Mouse (Mus musculus): ENCODE data around the gene Mdm2. TPM values are rescaled to one million over a fixed set of nuclear protein-coding genes. Genes with fewer than 3 reads are reported as not detected.
A peak's percentile ranks its signal among the peaks of the same experiment; 100 is the strongest.

The Mdm2 gene
- total RNA-seq, 1 experiment from 2014 or later: 42.6 TPM

GRCm38 (mm10) chr10:117696827-117697560 is 13.6 kb downstream of the Mdm2 start:
- no peak for DNase-seq

- DNase-seq: no peak
Measured at GRCm38 (mm10) chr10:117696021-117696826, 14.3 kb downstream of the Mdm2 start.

- DNase-seq: no peak
Measured at GRCm38 (mm10) chr10:117695605-117696004, 15.0 kb downstream of the Mdm2 start.

GRCm38 (mm10) chr10:117695027-117695426 is 15.5 kb downstream of the Mdm2 start:
- DNase-seq: no peak

GRCm38 (mm10) chr10:117694255-117694953 is 16.2 kb downstream of the Mdm2 start:
- no peak for DNase-seq

DNA sequence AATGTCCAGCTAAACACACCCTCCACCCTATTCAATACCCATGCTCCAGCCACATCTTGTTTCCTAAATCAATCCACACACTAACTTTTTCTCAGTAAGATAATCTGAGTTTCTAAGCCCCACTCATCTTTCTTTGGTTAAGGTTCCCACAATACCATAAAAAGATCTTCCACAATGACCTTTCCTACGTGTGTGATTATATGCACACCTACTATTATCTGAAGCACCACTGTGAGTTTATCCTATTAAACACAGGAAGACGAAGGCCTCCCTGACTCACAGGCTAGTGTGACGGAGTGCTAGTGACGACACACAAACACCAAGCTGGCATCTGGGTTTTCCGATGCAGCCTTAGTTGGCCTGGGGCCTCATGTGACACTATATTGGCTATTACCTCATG is 17.6 kb downstream of the Mdm2 start:
- DNase-seq: no peak

DNA sequence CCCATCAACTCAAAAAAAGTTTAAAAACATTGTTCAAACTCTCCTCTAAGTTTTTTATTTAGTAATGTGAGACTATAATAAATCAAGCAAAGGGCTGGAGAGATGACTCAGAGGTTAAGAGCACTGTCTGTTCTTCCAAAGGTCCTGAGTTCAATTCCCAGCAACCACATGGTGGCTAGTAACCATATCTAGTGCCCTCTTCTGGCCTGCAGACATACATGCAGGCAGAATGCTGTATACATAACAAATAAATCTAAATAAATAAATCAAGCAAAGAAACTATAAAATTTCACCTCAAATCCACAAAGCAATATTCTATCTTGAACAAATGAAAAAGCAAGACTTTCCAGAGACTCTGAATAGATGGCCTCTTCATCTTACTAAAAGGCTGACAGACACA is 18.4 kb downstream of the Mdm2 start:
- no peak for DNase-seq

- DNase-seq: no peak
Measured at GRCm38 (mm10) chr10:117691389-117691968, 19.1 kb downstream of the Mdm2 start.

DNA sequence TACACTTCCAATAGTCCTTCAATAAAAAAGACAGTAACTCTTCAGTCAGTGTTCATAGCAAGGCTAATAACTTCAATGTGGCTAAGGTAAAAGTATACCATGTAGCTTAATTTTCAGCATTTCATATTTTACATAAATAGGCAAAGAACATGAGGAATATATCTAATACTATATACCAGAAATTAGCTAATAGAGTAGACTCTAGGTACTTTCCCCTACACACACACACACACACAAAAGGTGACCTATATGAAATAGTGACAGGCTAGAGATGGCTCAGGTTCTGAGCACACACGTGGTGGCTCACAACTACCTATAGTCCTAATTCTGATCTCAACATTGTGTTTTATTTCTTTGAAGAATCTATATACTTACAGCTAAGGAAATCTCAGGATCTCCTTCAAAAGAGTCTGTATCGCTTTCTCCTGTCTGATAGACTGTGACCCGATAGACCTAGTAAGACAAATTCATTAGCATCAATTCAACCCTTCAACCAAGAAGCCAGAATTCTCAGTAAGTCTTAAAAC is 19.7 kb downstream of the Mdm2 start:
- DNase-seq: no peak

DNA sequence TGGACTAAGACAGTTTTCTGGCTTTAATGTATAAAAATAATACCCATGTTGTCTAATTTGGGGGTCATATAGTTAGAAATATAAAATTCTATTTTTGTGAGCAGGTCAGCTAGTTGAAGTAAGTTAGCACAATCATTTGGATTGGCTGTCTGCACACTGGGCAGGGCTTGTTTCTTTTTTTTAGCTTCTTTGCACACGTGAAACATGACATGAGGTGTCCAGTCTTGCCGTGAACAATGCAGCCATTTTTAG is 20.5 kb downstream of the Mdm2 start:
- no peak for DNase-seq

DNA sequence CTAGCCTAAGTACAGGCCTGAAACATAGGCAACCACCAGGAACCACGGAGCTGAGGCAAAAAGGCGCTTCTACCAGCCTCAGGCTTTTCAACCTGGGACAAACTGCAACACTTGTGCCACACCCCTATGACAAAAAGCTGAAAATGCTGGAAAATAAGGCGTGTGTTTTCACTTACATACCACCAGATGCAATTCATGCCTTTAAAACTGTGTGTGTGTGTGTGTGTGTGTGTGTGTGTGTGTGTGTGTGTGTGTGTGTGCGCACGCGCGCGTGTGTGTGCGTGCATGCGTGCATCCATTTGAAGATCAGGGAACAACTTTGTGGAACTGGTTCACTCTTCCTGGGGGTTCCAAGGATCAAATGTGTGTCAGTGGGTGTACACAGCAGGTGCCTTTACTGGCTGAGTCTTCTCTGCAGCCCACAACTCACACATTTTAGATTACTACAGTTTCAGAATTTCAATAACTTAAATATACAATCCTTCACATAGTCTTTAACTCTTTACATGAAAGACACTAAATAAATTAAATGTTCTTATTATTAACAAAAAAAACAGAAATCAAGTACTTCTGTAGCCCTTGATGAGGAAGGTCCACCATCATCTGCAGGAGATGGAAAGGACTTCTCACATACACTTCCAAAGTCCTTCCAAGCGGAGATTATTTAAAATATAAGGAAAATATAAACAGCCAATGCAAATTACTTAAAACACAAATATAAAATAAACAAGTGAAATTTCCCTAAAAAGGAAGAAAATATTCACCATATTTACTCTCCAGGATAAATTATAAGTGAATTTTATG is 21.1 kb downstream of the Mdm2 start:
- DNase-seq: no peak

DNA sequence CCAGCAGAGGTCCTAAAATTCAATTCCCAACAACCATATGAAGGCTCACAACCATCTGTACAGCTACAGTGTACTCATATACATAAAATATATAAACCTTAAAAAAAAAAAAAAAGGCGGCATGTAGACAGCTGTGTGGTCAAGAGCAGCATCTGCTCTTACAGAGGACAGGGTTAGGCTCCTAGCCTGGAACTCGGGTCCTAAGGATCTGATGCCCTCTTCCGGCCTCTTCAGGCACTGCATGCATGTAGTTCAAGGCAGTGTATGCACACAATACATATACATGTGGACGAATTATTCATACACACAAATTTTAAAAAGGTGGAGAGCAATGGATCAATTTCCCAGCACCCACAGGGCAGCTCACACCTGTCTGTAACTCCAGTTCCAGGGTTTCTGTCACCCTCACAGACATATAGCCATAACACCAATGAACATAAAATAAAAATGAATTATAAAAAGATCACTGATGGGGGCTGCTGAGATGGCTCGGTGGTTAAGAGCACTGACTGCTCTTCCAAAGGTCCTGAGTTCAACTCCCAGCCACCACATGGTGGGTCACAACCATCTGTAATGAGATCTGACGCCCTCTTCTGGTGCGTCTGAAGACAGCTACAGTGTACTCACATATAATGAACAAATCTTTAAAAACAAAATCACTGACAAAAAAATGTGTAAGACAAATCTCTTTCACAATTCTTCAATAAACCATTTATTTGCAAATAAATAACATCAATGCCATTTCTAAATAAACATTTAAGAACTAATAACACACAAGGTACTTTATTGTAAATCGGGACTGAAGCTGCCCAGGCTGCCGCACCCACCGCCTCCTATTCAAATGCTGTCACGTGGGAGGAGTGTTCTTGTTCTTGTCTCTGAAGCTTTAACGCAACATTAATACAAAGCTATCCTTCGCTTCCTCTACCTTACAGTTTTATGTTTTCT is 22.1 kb downstream of the Mdm2 start:
- peak; percentile 36 for DNase-seq

- peak; percentile 31 for DNase-seq
Measured at GRCm38 (mm10) chr10:117687577-117687976, 23.0 kb downstream of the Mdm2 start.

DNA sequence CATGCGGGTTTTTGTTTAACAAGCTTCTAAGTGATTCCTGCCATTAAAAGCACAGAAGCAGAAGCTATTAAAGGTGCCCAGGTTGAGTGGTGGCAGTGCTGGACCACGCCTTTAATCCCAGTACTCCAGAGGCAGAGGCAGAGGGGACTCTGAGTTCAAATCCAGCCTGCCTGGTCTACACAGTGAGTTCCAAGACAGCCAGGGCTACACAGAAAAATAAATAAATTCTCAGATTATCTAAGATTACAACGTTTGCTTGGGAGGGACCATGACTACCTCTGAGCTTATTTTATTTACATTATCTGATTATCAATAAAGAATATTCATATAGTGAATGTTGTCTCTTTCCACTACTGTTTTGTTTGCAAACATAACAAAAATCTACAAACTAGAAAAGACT is 23.5 kb downstream of the Mdm2 start:
- no peak for DNase-seq

DNA sequence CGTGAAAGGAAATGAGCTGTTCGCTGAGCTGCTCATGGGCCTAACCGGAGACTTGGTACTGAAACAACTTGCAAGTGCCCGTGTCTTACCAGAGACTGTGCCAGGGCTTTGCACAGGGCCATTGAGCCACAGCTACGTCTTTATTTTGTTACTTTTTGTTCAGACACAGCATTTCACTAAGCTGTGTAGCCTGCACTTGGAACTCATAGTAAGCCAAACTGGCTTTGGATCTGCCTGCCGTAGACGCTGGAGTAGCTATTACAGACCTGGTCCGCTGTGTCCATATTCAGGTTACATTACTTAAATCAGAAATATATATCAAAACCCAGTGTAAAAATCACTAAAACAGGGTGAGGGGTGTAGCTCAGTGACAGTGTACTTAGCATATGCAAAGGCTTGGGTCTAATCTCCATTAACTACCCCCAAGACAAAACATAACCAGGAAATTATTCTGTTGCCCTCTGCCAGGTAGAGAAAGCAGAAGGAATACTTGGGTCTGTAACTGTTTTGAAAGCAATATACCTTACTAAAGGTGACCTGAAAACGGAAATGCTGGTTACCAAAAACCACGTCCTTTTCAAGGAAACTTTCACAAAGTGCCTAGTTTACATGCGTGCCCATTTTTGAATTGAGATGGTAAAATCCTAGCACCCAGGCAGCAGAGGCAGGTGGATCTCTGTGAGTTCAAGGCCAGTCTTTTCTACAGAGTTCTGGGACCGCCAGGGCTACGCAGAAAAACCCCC is 24.5 kb downstream of the Mdm2 start:
- no peak for DNase-seq

DNA sequence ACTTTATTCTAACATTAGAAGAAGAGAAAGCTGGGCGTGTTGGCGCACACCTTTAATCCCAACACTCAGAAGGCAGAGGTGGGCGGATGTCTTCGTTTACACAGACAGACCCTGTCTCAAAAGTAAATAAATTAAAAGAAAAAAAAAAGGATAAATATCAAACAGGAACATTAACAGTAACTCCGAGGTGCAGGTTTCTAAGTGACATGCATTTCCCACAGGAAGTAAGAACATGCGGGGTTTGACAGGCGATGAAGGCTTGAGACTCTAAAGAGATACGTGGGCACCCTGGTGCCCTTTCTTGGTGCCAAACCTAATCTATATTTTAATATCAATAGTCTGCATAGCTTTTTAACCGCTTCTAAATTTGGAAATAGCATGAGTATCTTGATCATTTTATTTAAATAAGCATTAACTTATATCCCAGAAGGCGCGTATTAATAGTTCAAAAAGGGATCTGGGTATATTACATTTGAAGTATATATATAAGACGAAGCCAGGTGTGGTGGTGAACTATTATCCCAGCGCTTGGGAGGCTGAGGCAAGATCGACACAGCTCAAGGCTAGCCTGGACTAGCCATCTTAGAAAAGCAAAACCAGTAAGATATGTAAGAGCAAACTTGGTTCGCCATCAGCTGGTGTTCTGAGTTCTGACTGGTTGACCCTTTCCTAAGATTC is 25.2 kb downstream of the Mdm2 start:
- DNase-seq: no peak

DNA sequence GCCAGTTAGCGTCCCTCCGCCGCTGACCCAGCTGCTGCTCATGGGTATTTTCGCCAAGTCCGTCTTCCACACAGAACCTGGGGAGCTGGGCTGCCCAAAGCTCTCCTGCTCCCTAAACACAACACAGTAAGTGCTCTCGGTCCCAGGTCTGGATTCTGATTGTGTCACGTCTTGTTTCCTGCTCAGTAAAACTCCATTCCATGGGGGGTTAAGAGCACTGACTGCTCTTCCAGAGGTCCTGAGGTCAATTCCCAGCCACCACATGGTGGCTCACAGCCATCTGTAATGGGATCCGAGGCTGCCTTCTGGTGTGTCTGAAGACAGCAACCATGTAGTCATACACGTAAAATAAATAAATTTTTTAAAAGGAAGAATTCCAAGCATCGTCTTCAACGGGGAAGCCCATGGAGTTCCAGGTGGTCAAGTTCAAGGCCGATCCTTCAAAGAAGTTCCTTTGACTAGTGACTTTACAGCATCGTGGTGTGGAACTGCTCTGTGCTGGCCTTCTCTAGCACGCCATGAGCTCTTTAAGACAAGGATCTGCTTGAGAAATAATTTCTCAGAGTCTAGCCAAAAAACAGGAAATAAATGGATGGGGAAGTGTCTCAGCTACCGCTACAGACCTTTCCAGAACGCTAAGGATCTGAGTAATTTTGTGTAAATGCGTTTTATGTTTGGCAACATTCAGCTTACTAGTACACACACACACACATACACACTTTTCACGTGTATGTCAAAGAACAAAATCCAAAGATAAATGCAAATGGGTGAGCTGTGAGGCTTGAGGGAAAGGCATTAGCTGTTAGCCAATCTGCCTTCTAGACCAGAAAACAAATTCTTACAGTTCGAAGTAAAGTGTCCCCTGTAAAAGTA is 26.0 kb downstream of the Mdm2 start:
- no peak for DNase-seq

GRCm38 (mm10) chr10:117683734-117684037 is 26.9 kb downstream of the Mdm2 start:
- no peak for DNase-seq
